Mouse (Mus musculus) forebrain, embryonic 14.5 days (tissue): ENCODE results near the gene Acaca. TPM values are rescaled to one million over a fixed set of nuclear protein-coding genes. Genes with fewer than 3 reads are reported as not detected.
A peak's percentile ranks its signal among the peaks of the same experiment; 100 is the strongest.

Experiments used
- ATAC-seq: fragments of 200-750 bp; cut with Nextera tagmentation; 2 replicates; pipeline ENCODE4 v1.8.0; 2017; ENCODE audit warnings: mild to moderate bottlenecking, moderate library complexity
- DNase-seq: peaks from one replicate; pipeline ENCODE4 v3.0.0-alpha.2; 2015; ENCODE audit warnings: low spot score
- H3K27ac ChIP-seq: fragments of 300-500 bp; sonication (generic); 2 replicates; pipeline ENCODE4 v1.5.1; 2014; ENCODE audit warnings: low read depth, mild to moderate bottlenecking, control low read depth, low read length, moderate library complexity
- H3K27me3 ChIP-seq: fragments of 300-500 bp; sonication (generic); replicated peaks from 2 replicates; pipeline ENCODE4 v1.6.1; 2014; ENCODE audit warnings: low read length, control low read depth, mixed read lengths; ENCODE audit not compliant: control insufficient read depth, insufficient read depth
- H3K36me3 ChIP-seq: fragments of 300-500 bp; sonication (generic); 2 replicates; pipeline ENCODE4 v1.6.1; 2014; ENCODE audit warnings: low read length, control low read depth; ENCODE audit not compliant: control insufficient read depth, insufficient read depth
- H3K4me1 ChIP-seq: fragments of 300-500 bp; sonication (generic); 2 replicates; pipeline ENCODE4 v1.6.1; 2014; ENCODE audit warnings: antibody characterized with exemption, low read length, control low read depth; ENCODE audit not compliant: control insufficient read depth, insufficient read depth
- H3K4me2 ChIP-seq: fragments of 300-500 bp; sonication (generic); 2 replicates; pipeline ENCODE4 v1.6.1; 2014; ENCODE audit warnings: mild to moderate bottlenecking, control low read depth, low read length
- H3K4me3 ChIP-seq: fragments of 300-500 bp; sonication (generic); 2 replicates; pipeline ENCODE4 v1.5.1; 2014; ENCODE audit warnings: low read depth, low read length, control low read depth
- H3K9ac ChIP-seq: fragments of 300-500 bp; sonication (generic); 2 replicates; pipeline ENCODE4 v1.6.1; 2014; ENCODE audit warnings: mild to moderate bottlenecking, low read length, control low read depth, moderate library complexity
- H3K9me3 ChIP-seq: fragments of 300-500 bp; sonication (generic); replicated peaks from 2 replicates; pipeline ENCODE4 v1.6.1; 2016; ENCODE audit warnings: low read length, control low read depth, mixed read lengths; ENCODE audit not compliant: control insufficient read depth
- WGBS: fragments of 180-500 bp; shearing (Covaris S2); extraction: QIAGEN DNeasy Blood & Tissue Kit; methylation state at CpG from one replicate; pipeline ENCODE4 v1.1.7; 2014; 5-methylcytosine and 5-hydroxymethylcytosine counted together
- polyA plus RNA-seq: library from polyadenylated mRNA; unstranded; fragments of >200 nt; fragmentation: Nextera tagmentation; extraction: Ambion mirVana; gene quantifications from 2 replicates; pipeline ENCODE4 v1.2.1, GENCODE M21; 2014

The Acaca gene
- polyA plus RNA-seq, 1 experiment from 2014 or later, result 24.3 TPM

DNA sequence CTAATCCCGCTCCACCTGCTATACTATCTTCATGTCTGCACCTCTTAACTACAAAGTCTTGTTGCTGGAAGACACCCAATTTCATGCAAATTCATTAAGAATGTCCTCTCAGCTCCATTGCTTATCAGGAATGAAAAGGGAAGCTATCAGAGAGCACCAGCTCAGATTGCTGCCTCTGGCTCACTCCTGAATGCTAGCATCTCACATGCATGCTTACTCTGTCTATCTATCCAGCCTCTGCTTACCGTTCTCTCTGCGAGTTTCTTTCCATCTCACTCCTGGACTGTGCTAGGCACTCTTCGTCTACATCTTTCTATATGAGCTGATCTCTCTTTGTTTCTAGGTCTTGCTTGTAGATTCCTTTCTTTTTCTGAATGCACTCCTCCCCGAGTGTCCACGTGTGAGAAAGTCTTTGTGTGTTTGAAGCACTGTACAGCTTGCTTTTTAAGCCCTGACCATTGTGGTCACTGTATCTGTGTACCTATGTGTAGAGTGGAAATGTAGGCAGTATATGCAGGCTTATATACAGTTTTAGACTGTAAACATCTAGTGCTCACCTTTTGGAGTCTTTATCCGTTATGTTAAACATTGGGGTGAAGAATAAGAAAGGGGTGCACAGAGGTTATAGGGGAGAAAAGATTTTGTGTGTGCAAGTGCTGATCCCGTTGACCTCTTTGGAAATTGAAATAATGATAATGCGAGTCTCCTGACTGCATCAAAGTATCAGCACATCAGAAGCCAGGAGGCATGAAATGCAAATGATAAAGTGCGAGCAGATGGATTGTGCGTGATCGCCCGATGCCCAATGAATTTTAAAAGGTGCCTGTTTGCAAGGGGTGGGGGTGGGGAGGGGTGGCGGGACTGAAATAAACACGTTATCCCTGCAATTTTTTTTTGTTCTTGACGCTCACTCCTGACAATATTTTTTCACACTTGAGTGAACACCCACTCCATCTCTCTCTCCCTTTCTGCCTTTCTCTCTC, 219.7 kb downstream of the Acaca start:
- Histone ChIP-seq H3K27me3 (no peaks in the 10 kb centered on the region), H3K36me3 (no peaks in the 10 kb centered on the region), H3K9me3 (no peaks in the 10 kb centered on the region), H3K27ac (peak overlapping the region; percentile 87), H3K4me2 (peak overlapping the region; percentile 30; the same call in 1 of the 2 replicates), H3K4me3 (no peak overlapping the region), H3K4me1 (peaks cover 26% of the 10 kb centered on the region), H3K9ac (peak overlapping the region; percentile 22; the same call in 1 of the 2 replicates)
- DNase-seq (peak; percentile 72), ATAC-seq (peak; percentile 62)
- WGBS, result 37% methylated on average over 16 of the region's 16 CpGs

DNA sequence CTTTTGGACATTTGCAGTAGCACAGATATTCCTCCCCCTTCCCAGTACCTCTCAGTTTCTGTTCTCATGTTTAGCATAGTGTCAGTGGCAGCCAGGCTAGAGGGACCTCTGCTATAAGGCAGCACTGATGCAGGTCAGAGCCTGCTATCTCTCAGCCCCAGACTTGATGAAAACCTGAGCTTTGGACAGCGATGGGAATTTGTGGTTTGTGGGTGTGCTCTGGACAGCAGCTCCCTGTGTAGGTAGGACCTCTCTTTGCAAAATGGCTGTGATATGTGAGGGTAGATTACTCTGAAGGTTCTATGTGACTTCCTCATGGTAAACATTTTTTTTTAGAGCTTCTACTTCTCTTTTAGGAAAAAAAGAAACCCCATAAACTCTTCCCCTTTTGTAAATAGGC, 221.7 kb downstream of the Acaca start:
- no peak for DNase-seq
- Histone ChIP-seq H3K4me2 (no peak overlapping the region), H3K27me3 (no peaks in the 10 kb centered on the region), H3K36me3 (no peaks in the 10 kb centered on the region), H3K27ac (0 out of 2 replicates have a peak overlapping the region, but pooled peaks have one; percentile 16), H3K9ac (no peak overlapping the region), H3K9me3 (no peaks in the 10 kb centered on the region), H3K4me1 (peaks cover 26% of the 10 kb centered on the region), H3K4me3 (no peak overlapping the region)
- no peak for ATAC-seq
- WGBS, result 97% methylated on average over 1 of the region's 1 CpGs

DNA sequence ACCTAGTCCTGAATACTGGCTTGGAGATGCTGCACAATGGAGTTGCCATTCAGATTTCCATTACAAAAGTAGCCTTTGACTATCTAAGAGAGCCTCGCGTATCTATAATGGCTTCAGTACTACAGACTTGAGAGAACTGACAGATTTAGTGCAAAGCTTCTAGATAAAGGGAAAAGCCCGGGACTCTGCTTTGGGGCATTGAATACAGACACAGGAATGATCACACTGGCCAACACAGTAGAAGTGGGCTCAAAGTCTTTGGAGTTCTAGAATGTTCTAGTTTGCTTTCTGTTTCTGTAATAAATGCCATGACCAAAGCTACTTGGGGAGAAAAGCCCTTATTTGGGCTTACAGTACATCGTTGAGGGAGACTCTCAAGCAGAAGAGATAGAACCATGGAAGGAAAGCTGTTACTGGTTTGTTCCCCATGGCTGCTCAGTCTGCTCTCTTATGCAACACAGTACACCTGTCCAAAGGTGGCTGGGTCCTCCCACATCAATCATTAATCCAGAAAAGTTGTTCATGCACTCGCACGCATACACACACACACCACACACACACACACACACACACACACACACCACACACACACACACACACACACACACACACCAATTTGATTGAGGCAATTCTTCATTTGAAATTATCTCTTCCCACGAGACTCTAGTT, 223.7 kb downstream of the Acaca start:
- ATAC-seq, result no peak
- Histone ChIP-seq H3K27me3 (no peaks in the 10 kb centered on the region), H3K27ac (no peak overlapping the region), H3K4me1 (peaks cover 21% of the 10 kb centered on the region), H3K4me2 (no peak overlapping the region), H3K9me3 (no peaks in the 10 kb centered on the region), H3K4me3 (no peak overlapping the region), H3K9ac (no peak overlapping the region), H3K36me3 (no peaks in the 10 kb centered on the region)
- DNase-seq, result no peak
- 62% methylated on average over 7 of the region's 7 CpGs for whole genome bisulfite sequencing

DNA sequence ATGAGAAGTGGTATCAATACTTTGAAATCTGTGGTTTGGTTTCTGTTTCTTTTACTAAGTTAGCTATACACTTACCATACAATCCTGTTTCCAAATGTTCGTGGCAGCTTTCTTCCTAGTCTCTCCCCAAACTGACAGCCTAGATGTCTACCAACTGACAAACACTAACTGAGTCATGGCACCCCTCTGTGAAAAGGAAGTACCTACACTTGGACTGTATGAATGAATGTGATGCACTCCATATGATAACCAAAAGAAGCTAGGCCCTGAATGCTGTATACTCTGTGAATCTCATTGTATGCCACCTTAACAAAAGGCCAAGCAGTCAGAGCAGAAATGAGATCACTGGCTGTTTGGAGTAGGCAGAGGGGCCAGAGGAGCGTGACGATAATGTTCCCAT, 227.8 kb downstream of the Acaca start:
- Histone ChIP-seq H3K9me3 (no peaks in the 10 kb centered on the region), H3K9ac (no peak overlapping the region), H3K27me3 (no peaks in the 10 kb centered on the region), H3K36me3 (no peaks in the 10 kb centered on the region), H3K4me1 (peaks cover 5% of the 10 kb centered on the region; the same call in 1 of the 2 replicates), H3K4me2 (no peak overlapping the region), H3K4me3 (no peak overlapping the region), H3K27ac (no peak overlapping the region)
- DNase-seq (no peak), ATAC-seq (no peak)
- WGBS, result 74% methylated on average over 3 of the region's 3 CpGs

DNA sequence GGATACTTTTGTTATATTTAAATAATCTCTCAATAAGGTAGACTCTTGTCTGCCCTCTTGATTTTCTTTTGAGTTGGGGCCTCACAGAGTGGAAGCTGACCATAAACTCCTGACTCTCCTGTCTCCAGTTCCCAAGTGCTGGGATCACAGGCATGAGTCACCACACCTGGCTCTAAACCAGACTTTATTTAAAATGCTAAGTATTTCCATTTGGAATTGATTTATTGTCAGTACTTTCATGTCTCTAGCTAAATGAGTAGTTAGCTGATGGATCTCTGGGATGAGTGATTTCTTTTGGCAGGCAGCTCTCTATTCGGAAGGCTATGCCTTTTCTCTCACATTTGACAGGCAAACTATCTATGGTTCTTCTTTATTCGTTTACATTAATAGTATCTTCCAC, 228.3 kb downstream of the Acaca start:
- no peaks in the 10 kb centered on the region for H3K27me3 ChIP-seq
- no peak overlapping the region for H3K4me3 ChIP-seq
- H3K27ac ChIP-seq, result no peak overlapping the region
- ATAC-seq (no peak), DNase-seq (no peak)
- no peak overlapping the region for H3K9ac ChIP-seq
- no peaks in the 10 kb centered on the region for H3K36me3 ChIP-seq
- 84% methylated on average over 2 of the region's 2 CpGs for WGBS
- H3K4me2 ChIP-seq, result no peak overlapping the region
- H3K9me3 ChIP-seq, result no peaks in the 10 kb centered on the region
- H3K4me1 ChIP-seq, result peaks cover 9% of the 10 kb centered on the region; the same call in 1 of the 2 replicates

GRCm38 (mm10) chr11:84361551-84361950, 232.1 kb downstream of the Acaca start:
- H3K4me2 ChIP-seq, result no peak overlapping the region
- no peak for ATAC-seq
- H3K4me3 ChIP-seq, result no peak overlapping the region
- no peak overlapping the region for H3K27ac ChIP-seq
- no peak for DNase-seq
- WGBS, result 91% methylated on average over 5 of the region's 5 CpGs
- no peak overlapping the region for H3K9ac ChIP-seq
- H3K27me3 ChIP-seq, result no peaks in the 10 kb centered on the region
- no peaks in the 10 kb centered on the region for H3K9me3 ChIP-seq
- peaks cover 9% of the 10 kb centered on the region for H3K36me3 ChIP-seq
- peaks cover 12% of the 10 kb centered on the region; the same call in 1 of the 2 replicates for H3K4me1 ChIP-seq

DNA sequence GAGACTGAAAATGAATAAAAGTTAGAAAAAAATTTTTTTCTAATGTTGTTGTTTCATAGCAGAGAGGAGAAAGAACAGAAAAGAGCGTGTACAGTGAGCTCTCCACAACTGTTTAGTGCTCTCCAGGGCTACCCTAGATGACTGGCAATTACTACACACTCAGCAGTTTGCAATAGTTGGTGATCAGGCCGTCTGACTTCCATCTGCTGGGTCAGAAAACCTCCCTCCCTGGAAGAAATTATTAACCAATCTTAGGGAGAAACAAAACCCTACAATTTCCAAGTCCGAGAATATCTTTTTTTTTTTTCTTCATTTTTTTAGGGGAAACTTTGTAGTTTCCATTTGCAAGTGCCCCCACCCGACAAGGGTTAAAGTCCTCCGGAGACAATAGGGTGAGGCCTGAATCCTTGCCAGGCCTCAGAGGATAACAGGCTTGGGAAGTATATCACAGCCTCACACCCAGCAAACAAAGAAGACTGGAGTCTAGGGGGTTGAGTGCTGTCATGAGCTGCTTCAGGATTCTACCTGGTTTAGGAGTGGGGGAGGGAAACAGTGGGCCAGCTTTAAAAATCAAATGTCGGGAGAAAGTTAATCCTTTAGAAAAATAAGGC, 233.3 kb downstream of the Acaca start:
- H3K9ac ChIP-seq, result 0 out of 2 replicates have a peak overlapping the region, but pooled peaks have one; percentile 13
- DNase-seq, result no peak

GRCm38 (mm10) chr11:84365313-84365712, 235.8 kb downstream of the Acaca start:
- 81% methylated on average over 1 of the region's 1 CpGs for WGBS
- H3K9me3 ChIP-seq, result no peaks in the 10 kb centered on the region
- no peak overlapping the region for H3K4me2 ChIP-seq
- no peak for DNase-seq
- ATAC-seq, result no peak
- H3K27ac ChIP-seq, result no peak overlapping the region
- no peak overlapping the region for H3K9ac ChIP-seq
- peaks cover 12% of the 10 kb centered on the region; the same call in 1 of the 2 replicates for H3K4me1 ChIP-seq
- H3K4me3 ChIP-seq, result no peak overlapping the region
- peaks cover 12% of the 10 kb centered on the region for H3K36me3 ChIP-seq
- H3K27me3 ChIP-seq, result no peaks in the 10 kb centered on the region

More for the DNA sequence above, 233.3 kb downstream of the Acaca start:
- WGBS, result 31% methylated on average over 6 of the region's 6 CpGs
- Histone ChIP-seq H3K9me3 (no peaks in the 10 kb centered on the region), H3K4me3 (no peak overlapping the region), H3K27me3 (no peaks in the 10 kb centered on the region), H3K27ac (no peak overlapping the region), H3K4me1 (peaks cover 12% of the 10 kb centered on the region; the same call in 1 of the 2 replicates), H3K4me2 (no peak overlapping the region), H3K36me3 (peaks cover 9% of the 10 kb centered on the region)
- ATAC-seq, result no peak
